ENCODE assay signal across 8 mouse cellular contexts in the genomic region with DNA sequence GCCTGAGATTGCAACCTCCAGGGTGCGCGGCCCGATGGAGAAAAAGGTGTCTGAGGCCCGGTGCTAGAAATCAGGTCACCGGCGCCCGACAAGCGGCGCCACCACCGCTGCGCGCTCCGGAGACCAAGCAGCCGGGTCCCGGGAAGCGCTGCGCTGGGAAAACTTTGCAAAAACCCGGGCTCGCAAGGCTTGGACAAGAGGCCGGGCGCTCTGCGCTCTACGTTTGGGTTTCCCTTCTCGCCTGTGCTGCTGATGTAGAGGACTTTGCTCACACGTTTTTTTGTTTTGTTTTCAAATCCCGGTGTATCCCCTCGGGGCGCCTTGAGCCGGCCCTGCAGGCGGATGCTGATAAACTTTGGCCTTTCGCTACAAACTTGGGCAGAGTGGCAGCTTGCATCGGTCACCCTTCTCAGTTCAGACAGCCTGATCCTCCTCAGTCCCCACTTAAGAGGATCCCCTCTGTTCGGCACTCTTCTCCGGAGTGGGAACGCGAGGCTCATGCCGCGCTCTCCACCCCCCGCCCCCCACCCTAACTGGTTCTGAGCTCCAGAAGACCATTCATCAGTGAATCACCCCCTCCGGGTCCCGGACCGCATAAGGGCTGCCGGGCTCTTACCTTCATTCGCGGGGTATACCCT. TPM values are rescaled to one million over a fixed set of nuclear protein-coding genes. Genes with fewer than 3 reads are reported as not detected.
DNase-seq lines count a peak whose midpoint lies in the region; ATAC-seq and TF ChIP-seq lines count a peak whose summit lies in the region.

No protein-coding gene starts in this region.

- H3K27ac ChIP-seq in bone marrow macrophage, adult 2 months (ENCODE audit: insufficient read depth, low read depth, low read length): no peak overlapping the region
- H3K27ac ChIP-seq in hindbrain, embryonic 11.5 days (ENCODE audit: low read depth, low read length): peak overlapping the region; percentile 85
- peak overlapping the region; percentile 63 for H3K27ac ChIP-seq in stomach, embryonic 15.5 days

- no peak for TF ChIP-seq POLR2A in bone marrow macrophage, adult 2 months (IDR thresholded peaks at IDR 0.05; ENCODE audit: borderline replicate concordance, low read depth, low read length)

- no peaks in the 10 kb centered on the region for H3K4me1 ChIP-seq in bone marrow macrophage, adult 2 months (ENCODE audit: control insufficient read depth, insufficient read depth, low read length)
- H3K4me1 ChIP-seq in hindbrain, embryonic 11.5 days (replicated peaks; ENCODE audit: control insufficient read depth, insufficient read depth, low read length): no peaks in the 10 kb centered on the region; the same call in 1 of the 2 replicates
- peaks cover 37% of the 10 kb centered on the region for H3K4me1 ChIP-seq in megakaryocyte, embryonic 14.5 days
- peaks cover 18% of the 10 kb centered on the region; the same call in 1 of the 2 replicates for H3K4me1 ChIP-seq in stomach, embryonic 15.5 days

- peak overlapping the region; percentile 66 for H3K9ac ChIP-seq in hindbrain, embryonic 11.5 days (ENCODE audit: low read depth, low read length)
- H3K9ac ChIP-seq in stomach, embryonic 15.5 days: peak overlapping the region; percentile 27; the same call in 1 of the 2 replicates

- peak overlapping the region; percentile 33 for H3K4me3 ChIP-seq in bone marrow macrophage, adult 2 months (ENCODE audit: insufficient read depth, low read length)
- H3K4me3 ChIP-seq in hindbrain, embryonic 11.5 days (ENCODE audit: low read depth, low read length): peak overlapping the region; percentile 76
- H3K4me3 ChIP-seq in megakaryocyte, embryonic 14.5 days (replicated peaks): peak overlapping the region; percentile 89
- H3K4me3 ChIP-seq in stomach, embryonic 15.5 days (replicated peaks): peak overlapping the region; percentile 62

- peak; percentile 25 for ATAC-seq in hindbrain, embryonic 11.5 days (ENCODE audit: low FRiP score)
- peak; percentile 26; the same call in 1 of the 2 replicates for ATAC-seq in stomach, embryonic 15.5 days (ENCODE audit: insufficient read depth, low FRiP score, low read depth)

- DNase-seq in NIH3T3 (ENCODE audit: low read depth): peak; percentile 77
- DNase-seq in forelimb bud, embryonic 11.5 days (ENCODE audit: low read depth, low spot score): peak; percentile 44
- peak; percentile 76 for DNase-seq in hindbrain, embryonic 11.5 days (ENCODE audit: low spot score)
- DNase-seq in left cerebral cortex, postnatal 4 days: peak; percentile 27
- no peak for DNase-seq in thymus, postnatal 0 days (ENCODE audit: low spot score)

- intact Hi-C loops in left cerebral cortex, postnatal 4 days (cut with DNase I): loop anchor here (2.0 to 10.0 kb wide), 4 partner anchors 880 to 1862 kb away; no protein-coding TSS in a partner anchor

- no peaks in the 10 kb centered on the region for H3K36me3 ChIP-seq in hindbrain, embryonic 11.5 days (ENCODE audit: control insufficient read depth, insufficient read depth, low read length)
- H3K36me3 ChIP-seq in megakaryocyte, embryonic 14.5 days (replicated peaks; ENCODE audit: low read length): no peaks in the 10 kb centered on the region
- H3K36me3 ChIP-seq in stomach, embryonic 15.5 days: no peaks in the 10 kb centered on the region

- no peaks in the 10 kb centered on the region for H3K9me3 ChIP-seq in hindbrain, embryonic 11.5 days (ENCODE audit: control insufficient read depth, low read length)
- H3K9me3 ChIP-seq in megakaryocyte, embryonic 14.5 days: no peaks in the 10 kb centered on the region
- no peaks in the 10 kb centered on the region for H3K9me3 ChIP-seq in stomach, embryonic 15.5 days

- peak overlapping the region; percentile 63 for H3K4me2 ChIP-seq in hindbrain, embryonic 11.5 days (replicated peaks; ENCODE audit: low read depth, low read length)
- peak overlapping the region; percentile 97 for H3K4me2 ChIP-seq in stomach, embryonic 15.5 days

- no peaks in the 10 kb centered on the region; the same call in 1 of the 2 replicates for H3K27me3 ChIP-seq in hindbrain, embryonic 11.5 days (ENCODE audit: control insufficient read depth, insufficient read depth, low read length)
- peaks cover 54% of the 10 kb centered on the region for H3K27me3 ChIP-seq in megakaryocyte, embryonic 14.5 days (replicated peaks)
- peaks cover 12% of the 10 kb centered on the region; the same call in 1 of the 2 replicates for H3K27me3 ChIP-seq in stomach, embryonic 15.5 days (replicated peaks)

- WGBS in hindbrain, embryonic 11.5 days: under 1% methylated on average over 45 of the region's 45 CpGs
- under 1% methylated on average over 45 of the region's 45 CpGs for WGBS in stomach, embryonic 15.5 days

- TF ChIP-seq CTCF in bone marrow macrophage, adult 2 months (IDR thresholded peaks at IDR 0.05; ENCODE audit: low read depth, low read length): no peak

RNA-seq across cellular contexts. Expression of gene Epha4, which starts 0.4 kb away (rescaled TPM):
- polyA plus RNA-seq in bone marrow macrophage, adult 2 months (2012; ENCODE audit: insufficient read depth, insufficient read length, missing spikeins): 0.17 TPM in 1 of 2 replicates, not detected in the other
- polyA plus RNA-seq in hindbrain, embryonic 11.5 days (2014; fragmentation: Nextera tagmentation; extraction: Ambion mirVana): 25.9 and 28.0 TPM in 2 replicates
- total RNA-seq in left cerebral cortex, postnatal 4 days (2021): 100 to 1,000 TPM; 139 to 161 TPM
- 0.09 TPM in 1 of 2 replicates, not detected in the other for polyA plus RNA-seq in megakaryocyte, embryonic 14.5 days (2012; ENCODE audit: insufficient read depth, low replicate concordance)
- polyA plus RNA-seq in stomach, embryonic 15.5 days (2015; fragmentation: Nextera tagmentation; extraction: Ambion mirVana): 9.4 and 11.8 TPM in 2 replicates
- 1.1 TPM in 2 replicates for polyA plus RNA-seq in thymus, postnatal 0 days (2015; fragmentation: Nextera tagmentation; extraction: Ambion mirVana)

Comparison
In these comparisons a context has a peak if more than half of its experiments do, and no peak if none do; other contexts are left out.
1. H3K4me3 ChIP-seq: peak in every context shown above with its lines; median percentile 89 in megakaryocyte, embryonic 14.5 days; 76 in hindbrain, embryonic 11.5 days; 62 in stomach, embryonic 15.5 days; 33 in bone marrow macrophage, adult 2 months.